ENCODE assay signal across 15 mouse cellular contexts in the genomic region with DNA sequence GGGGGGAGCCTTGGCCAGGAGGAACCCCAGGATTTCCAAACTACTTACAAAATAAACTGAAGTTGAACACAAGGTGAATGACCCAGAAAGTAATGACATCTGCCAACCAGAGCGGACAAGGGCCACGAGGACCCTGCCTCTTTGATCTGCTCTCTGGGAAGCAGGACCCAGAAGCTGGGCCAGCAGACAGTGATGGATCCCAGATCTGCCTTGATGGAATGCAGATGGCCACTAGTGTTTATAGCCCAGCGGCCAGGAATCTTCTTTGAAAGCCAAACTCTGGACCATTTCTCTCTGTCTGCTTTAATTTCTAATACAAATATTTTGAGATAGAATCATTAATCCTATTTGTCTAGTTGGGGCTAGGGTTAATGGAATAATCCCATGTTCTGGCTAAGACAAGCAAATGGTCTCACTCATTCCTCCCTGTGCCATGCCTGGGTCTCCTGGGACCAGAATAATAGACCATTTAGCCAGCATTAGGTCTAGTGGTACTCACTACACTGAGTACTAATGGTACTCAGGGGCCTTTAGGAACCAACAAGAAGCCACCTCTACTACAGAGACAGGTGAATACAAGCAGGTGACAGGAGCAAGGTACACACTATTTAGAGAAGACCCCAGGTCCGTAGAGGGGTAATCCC.
DNase-seq lines count a peak whose midpoint lies in the region; ATAC-seq and TF ChIP-seq lines count a peak whose summit lies in the region.
"Had no signal": no experiment of that assay in that cellular context is flagged by ENCODE, and none has a peak within 500 bp of the region (broad histone marks: within the 10 kb centered on the region; RNA-seq: fewer than 3 reads in every experiment).

No protein-coding gene starts in this region.

- H3K36me3 ChIP-seq in neural tube, embryonic 15.5 days: no peaks in the 10 kb centered on the region
- H3K36me3 ChIP-seq: hindbrain, embryonic 15.5 days had no signal

- no peak for TF ChIP-seq CTCF in left cerebral cortex, adult 2 months (IDR thresholded peaks at IDR 0.05)

- no peak for ATAC-seq in neural tube, embryonic 15.5 days (ENCODE audit: low FRiP score)
- ATAC-seq: forebrain, postnatal 0 days; Patski had no signal

- no peaks in the 10 kb centered on the region for H3K9me3 ChIP-seq in neural tube, embryonic 15.5 days (replicated peaks)
- H3K9me3 ChIP-seq: hindbrain, embryonic 15.5 days had no signal

- H3K9ac ChIP-seq in neural tube, embryonic 15.5 days (replicated peaks): no peak overlapping the region
- H3K9ac ChIP-seq: forebrain, postnatal 0 days; hindbrain, embryonic 15.5 days had no signal

- H3K27me3 ChIP-seq in neural tube, embryonic 15.5 days (replicated peaks): no peaks in the 10 kb centered on the region
- H3K27me3 ChIP-seq: hindbrain, embryonic 15.5 days; Patski had no signal

- WGBS in neural tube, embryonic 15.5 days: 74% methylated on average over 4 of the region's 4 CpGs

- peaks cover 10% of the 10 kb centered on the region for H3K4me1 ChIP-seq in neural tube, embryonic 15.5 days
- H3K4me1 ChIP-seq: hindbrain, embryonic 15.5 days had no signal

- peak; percentile 40 for DNase-seq in neural tube, embryonic 10.5 days (ENCODE audit: extremely low spot score, low spot score)
- peak; percentile 30 for DNase-seq in forelimb bud, embryonic 11.5 days (ENCODE audit: low read depth, low spot score)
- peak; percentile 43 for DNase-seq in lung, postnatal 10 days
- no peak for DNase-seq in left cerebral cortex, adult 2 months (ENCODE audit: extremely low spot score in 1 of 2, low spot score in 2 of 2)
- DNase-seq in Muller cell, postnatal 12 days (ENCODE audit: inconsistent ontology term): no peak
- no peak for DNase-seq in layer of hippocampus, adult 11-12 months (ENCODE audit: low spot score)
- DNase-seq: adrenal gland, adult 2 months; cerebellum, postnatal 14 days; forebrain, postnatal 0 days; gastrocnemius, postnatal 25 days; midbrain, embryonic 14.5 days had no signal

- no peak overlapping the region for H3K4me2 ChIP-seq in neural tube, embryonic 15.5 days
- H3K4me2 ChIP-seq: hindbrain, embryonic 15.5 days had no signal

- H3K27ac ChIP-seq in neural tube, embryonic 15.5 days (replicated peaks): no peak overlapping the region
- no peak overlapping the region for H3K27ac ChIP-seq in left cerebral cortex, adult 2 months
- H3K27ac ChIP-seq: layer of hippocampus, adult 2 months had no signal

- H3K4me3 ChIP-seq in neural tube, embryonic 15.5 days (replicated peaks): no peak overlapping the region
- H3K4me3 ChIP-seq in left cerebral cortex, adult 2 months: no peak overlapping the region
- H3K4me3 ChIP-seq: hindbrain, embryonic 15.5 days; layer of hippocampus, adult 2 months had no signal

- intact Hi-C loops in left cerebral cortex, adult 2 months (cut with DNase I): no loop called here

Comparison
In these comparisons a context has a peak if more than half of its experiments do, and no peak if none do; other contexts are left out.
1. DNase-seq: peak in neural tube, embryonic 10.5 days (single experiment), forelimb bud, embryonic 11.5 days (single experiment) and lung, postnatal 10 days (single experiment); none in left cerebral cortex, adult 2 months (0 of 2), Muller cell, postnatal 12 days (single experiment) and layer of hippocampus, adult 11-12 months (single experiment).